Mouse (Mus musculus) liver, postnatal 0 days (tissue): Measurements from ENCODE around the gene Atxn1. TPM values are rescaled to one million over a fixed set of nuclear protein-coding genes. Genes with fewer than 3 reads are reported as not detected.
A peak's percentile ranks its signal among the peaks of the same experiment; 100 is the strongest.

ENCODE experiments used
- ATAC-seq: fragments of 200-750 bp; cut with Nextera tagmentation; 2 replicates; pipeline ENCODE4 v1.8.0; 2017; ENCODE audit warnings: mild to moderate bottlenecking, moderate library complexity
- DNase-seq: peaks from one replicate; pipeline ENCODE4 v3.0.0-alpha.2; 2016
- H3K27ac ChIP-seq: fragments of 300-500 bp; sonication (generic); 2 replicates; pipeline ENCODE4 v1.5.1; 2014; ENCODE audit warnings: antibody characterized with exemption, moderate library complexity, mild to moderate bottlenecking, low read depth
- H3K27me3 ChIP-seq: fragments of 300-500 bp; sonication (generic); 2 replicates; pipeline ENCODE4 v1.6.1; 2014; ENCODE audit warnings: low read length, control low read depth, mixed read lengths; ENCODE audit not compliant: insufficient read depth
- H3K36me3 ChIP-seq: fragments of 300-500 bp; sonication (generic); replicated peaks from 2 replicates; pipeline ENCODE4 v1.6.1; 2014; ENCODE audit warnings: mild to moderate bottlenecking, control low read depth, low read length, moderate library complexity, mixed read lengths; ENCODE audit not compliant: insufficient read depth
- H3K4me1 ChIP-seq: fragments of 300-500 bp; sonication (generic); 2 replicates; pipeline ENCODE4 v1.6.1; 2014; ENCODE audit warnings: antibody characterized with exemption, mild to moderate bottlenecking, control low read depth; ENCODE audit not compliant: insufficient read depth
- H3K4me2 ChIP-seq: fragments of 300-500 bp; sonication (generic); 2 replicates; pipeline ENCODE4 v1.6.1; 2014; ENCODE audit warnings: low read depth, mild to moderate bottlenecking, low read length, moderate library complexity, mixed read lengths
- H3K4me3 ChIP-seq: fragments of 300-500 bp; sonication (generic); 2 replicates; pipeline ENCODE4 v1.5.1; 2014; ENCODE audit warnings: low read depth, low read length
- H3K9ac ChIP-seq: fragments of 300-500 bp; sonication (generic); replicated peaks from 2 replicates; pipeline ENCODE4 v1.6.1; 2014; ENCODE audit warnings: mild to moderate bottlenecking, moderate library complexity
- H3K9me3 ChIP-seq: fragments of 300-500 bp; sonication (generic); 2 replicates; pipeline ENCODE4 v1.6.1; 2016; ENCODE audit warnings: mild to moderate bottlenecking, control low read depth, low read length, mixed read lengths
- CTCF ChIP-seq: sonication (generic); IDR thresholded peaks from 2 replicates; pipeline ENCODE4 v1.5.1; 2016; ENCODE audit warnings: antibody characterized with exemption, low read depth
- EP300 ChIP-seq: IDR thresholded peaks from 2 replicates; pipeline ENCODE4 v1.6.1; 2016; ENCODE audit warnings: antibody characterized with exemption, low read depth, mild to moderate bottlenecking
- WGBS: fragments of 180-500 bp; shearing (Covaris S2); extraction: QIAGEN DNeasy Blood & Tissue Kit; methylation state at CpG from one replicate; pipeline ENCODE4 v1.1.7; 2014; ENCODE audit not compliant: insufficient replicate concordance; 5-methylcytosine and 5-hydroxymethylcytosine counted together
- polyA plus RNA-seq: library from polyadenylated mRNA; unstranded; fragments of >200 nt; fragmentation: Nextera tagmentation; extraction: Ambion mirVana; gene quantifications from 2 replicates; pipeline ENCODE4 v1.2.1, GENCODE M21; 2015

Atxn1 gene
- polyA plus RNA-seq, 1 experiment from 2014 or later, result 4.4 TPM

DNA sequence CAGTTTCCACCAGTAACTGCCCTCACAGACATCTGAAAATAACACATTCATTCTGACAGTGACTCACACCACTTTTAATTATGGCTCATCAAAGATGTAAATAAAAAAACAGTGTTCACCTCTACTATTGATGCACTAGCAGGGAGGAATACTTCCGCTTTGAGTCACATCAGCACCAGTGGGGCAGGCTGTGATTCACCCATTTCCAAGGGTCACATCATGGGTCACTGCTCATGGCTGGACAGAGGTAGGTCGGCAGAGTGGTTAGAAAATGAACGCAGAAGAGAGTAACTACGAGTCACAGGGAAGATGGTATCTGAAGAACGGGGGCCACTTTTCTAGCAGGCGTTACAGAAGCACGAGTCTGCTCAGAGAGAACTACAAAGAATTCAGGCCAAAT lies 124.9 kb downstream of the Atxn1 start:
- H3K27ac ChIP-seq, result no peak overlapping the region
- no peak overlapping the region for H3K4me2 ChIP-seq
- 44% methylated on average over 7 of the region's 7 CpGs for WGBS
- H3K9me3 ChIP-seq, result no peaks in the 10 kb centered on the region
- ATAC-seq (no peak), DNase-seq (no peak)
- TF ChIP-seq CTCF (no peak), EP300 (no peak)
- H3K4me3 ChIP-seq, result no peak overlapping the region
- H3K27me3 ChIP-seq, result no peaks in the 10 kb centered on the region
- no peaks in the 10 kb centered on the region for H3K4me1 ChIP-seq
- H3K36me3 ChIP-seq, result peaks cover 4% of the 10 kb centered on the region; the same call in 1 of the 2 replicates
- H3K9ac ChIP-seq, result no peak overlapping the region

DNA sequence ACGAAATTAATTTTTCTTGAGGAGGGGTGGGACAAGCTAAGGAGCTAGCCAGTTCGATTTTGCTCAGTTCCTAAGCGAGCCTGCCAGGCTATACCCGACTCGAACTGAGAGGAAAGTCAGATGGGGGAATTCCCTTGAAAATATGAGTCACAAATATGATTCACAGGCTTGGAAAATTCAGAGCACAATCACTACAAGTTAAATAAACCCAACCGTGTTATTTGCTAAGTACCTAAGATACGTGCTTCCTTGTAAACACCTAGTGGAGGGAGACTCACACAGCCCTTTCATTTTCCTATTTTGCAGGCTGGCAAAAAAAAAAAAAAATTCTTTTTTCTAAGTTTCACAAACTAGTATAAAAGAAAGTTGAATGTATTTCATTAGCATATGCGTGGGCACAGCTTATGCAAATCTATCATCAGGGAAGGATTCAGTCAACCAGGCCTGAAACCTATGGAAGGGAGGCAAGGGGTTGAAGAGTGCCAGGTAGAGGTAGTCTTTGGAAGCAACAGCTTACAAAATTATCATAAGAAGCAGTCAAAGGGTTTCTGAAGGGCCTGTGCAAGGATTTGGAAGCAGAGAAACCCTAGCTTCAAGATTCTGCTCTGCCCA lies 127.1 kb downstream of the Atxn1 start:
- no peak for ATAC-seq

DNA sequence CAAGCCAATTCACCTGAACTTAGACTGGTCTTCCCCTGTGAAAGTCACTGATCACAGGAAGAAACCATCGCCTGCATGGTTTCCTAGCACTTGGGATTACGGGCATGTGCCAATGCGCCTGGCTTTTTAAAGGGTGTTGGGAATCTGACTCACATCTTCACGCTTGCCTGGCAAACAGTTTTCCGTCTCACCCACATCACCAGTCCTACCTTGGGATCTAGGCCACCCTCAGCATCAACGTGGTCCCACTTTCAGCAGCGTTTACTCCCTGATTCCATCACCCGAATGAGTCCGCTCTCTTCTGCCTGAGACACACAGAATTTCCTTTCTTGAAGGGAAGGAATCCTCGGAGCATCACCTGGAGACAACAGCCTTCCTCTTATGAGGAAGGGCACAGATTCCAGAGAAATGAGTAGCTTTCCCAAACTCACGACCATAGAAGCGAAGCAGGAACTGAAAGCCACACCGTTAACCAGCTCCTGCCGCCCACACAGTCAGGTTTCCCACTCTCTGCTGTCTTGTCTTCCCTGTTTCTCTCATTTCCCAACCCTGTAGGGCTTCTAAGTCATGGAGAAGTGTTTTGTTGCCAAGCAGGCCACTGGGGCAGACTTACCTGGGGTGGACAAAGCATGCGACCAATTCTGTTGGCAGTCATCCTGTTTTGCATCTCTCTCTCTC lies 128.3 kb downstream of the Atxn1 start:
- TF ChIP-seq EP300, result no peak
- TF ChIP-seq CTCF, result no peak
- no peaks in the 10 kb centered on the region for H3K9me3 ChIP-seq
- H3K4me1 ChIP-seq, result no peaks in the 10 kb centered on the region
- no peak overlapping the region for H3K9ac ChIP-seq
- WGBS, result 88% methylated on average over 15 of the region's 15 CpGs
- ATAC-seq (no peak), DNase-seq (no peak)
- no peak overlapping the region for H3K27ac ChIP-seq
- H3K4me3 ChIP-seq, result no peak overlapping the region
- H3K27me3 ChIP-seq, result no peaks in the 10 kb centered on the region
- no peak overlapping the region for H3K4me2 ChIP-seq
- H3K36me3 ChIP-seq, result peaks cover 8% of the 10 kb centered on the region; the same call in 1 of the 2 replicates

More for the DNA sequence above, 127.1 kb downstream of the Atxn1 start:
- WGBS, result 84% methylated on average over 8 of the region's 8 CpGs
- no peaks in the 10 kb centered on the region for H3K9me3 ChIP-seq
- peaks cover 8% of the 10 kb centered on the region; the same call in 1 of the 2 replicates for H3K36me3 ChIP-seq
- no peak overlapping the region for H3K4me2 ChIP-seq
- TF ChIP-seq EP300 (no peak), CTCF (no peak)
- no peak overlapping the region for H3K4me3 ChIP-seq
- no peak overlapping the region for H3K9ac ChIP-seq
- H3K27ac ChIP-seq, result no peak overlapping the region
- no peak for DNase-seq
- H3K27me3 ChIP-seq, result no peaks in the 10 kb centered on the region
- no peaks in the 10 kb centered on the region for H3K4me1 ChIP-seq

DNA sequence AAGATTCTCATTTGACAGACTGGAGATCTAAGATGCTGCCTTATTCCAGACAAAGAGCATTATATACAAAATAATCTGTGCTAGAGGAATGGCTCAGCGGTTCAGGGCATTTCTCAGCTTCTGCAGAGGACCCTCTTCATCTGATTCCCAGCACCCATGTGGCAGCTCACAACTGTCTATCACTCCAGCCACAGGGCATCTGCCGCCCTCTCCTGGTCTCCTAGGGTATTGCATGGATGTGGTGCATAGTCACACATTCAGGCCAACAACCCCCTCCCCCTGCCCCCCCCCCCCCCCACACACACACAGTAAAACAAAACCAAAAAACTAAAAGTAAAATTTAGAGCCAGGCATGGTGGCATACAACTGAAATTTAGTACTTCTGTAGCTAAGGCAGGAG lies 130.5 kb downstream of the Atxn1 start:
- 86% methylated on average over 2 of the region's 2 CpGs for WGBS

DNA sequence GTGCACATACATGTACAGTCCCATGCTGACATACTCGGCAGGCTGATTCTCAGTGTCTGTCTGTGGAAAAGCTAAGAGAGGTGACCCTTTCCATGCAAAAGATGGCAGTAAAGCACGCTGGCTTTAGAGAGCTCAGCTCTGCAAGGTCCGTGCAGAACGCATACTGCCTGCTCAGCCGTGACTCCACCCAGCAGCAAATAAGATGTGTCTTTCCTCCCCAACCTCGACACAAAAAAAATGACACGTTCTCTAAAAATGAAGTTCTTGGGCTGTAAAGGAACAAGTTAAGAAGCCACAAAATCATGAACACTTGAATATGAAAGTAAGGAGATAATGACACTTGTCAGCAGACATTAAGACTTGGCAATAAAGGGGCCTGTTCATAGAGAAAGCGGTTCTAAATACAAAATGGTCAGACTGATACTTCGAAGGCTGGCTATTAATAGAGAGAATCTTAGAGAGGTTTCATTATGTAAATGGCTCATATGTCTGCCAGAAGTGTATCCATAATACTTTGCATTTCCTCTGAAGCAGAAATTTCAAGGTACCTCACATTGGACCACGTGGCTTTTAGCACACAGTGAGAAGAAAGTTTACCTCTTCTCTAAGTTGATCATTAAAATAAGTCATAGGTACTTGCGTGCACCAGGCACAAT lies 132.0 kb downstream of the Atxn1 start:
- no peak for ATAC-seq
- H3K9me3 ChIP-seq, result no peaks in the 10 kb centered on the region
- no peaks in the 10 kb centered on the region for H3K27me3 ChIP-seq
- 71% methylated on average over 11 of the region's 11 CpGs for WGBS
- H3K4me1 ChIP-seq, result 0 out of 2 replicates have a peak, but pooled peaks cover 6% of the 10 kb centered on the region
- no peak overlapping the region for H3K27ac ChIP-seq
- no peak for DNase-seq
- no peak for TF ChIP-seq EP300
- TF ChIP-seq CTCF, result no peak
- no peak overlapping the region for H3K9ac ChIP-seq
- H3K4me2 ChIP-seq, result no peak overlapping the region
- peaks cover 8% of the 10 kb centered on the region; the same call in 1 of the 2 replicates for H3K36me3 ChIP-seq
- no peak overlapping the region for H3K4me3 ChIP-seq

More for the DNA sequence above, 130.5 kb downstream of the Atxn1 start:
- no peak overlapping the region for H3K9ac ChIP-seq
- DNase-seq (peak; percentile 31), ATAC-seq (no peak)
- H3K4me2 ChIP-seq, result no peak overlapping the region
- H3K36me3 ChIP-seq, result peaks cover 8% of the 10 kb centered on the region; the same call in 1 of the 2 replicates
- H3K4me3 ChIP-seq, result no peak overlapping the region
- no peak overlapping the region for H3K27ac ChIP-seq
- no peaks in the 10 kb centered on the region for H3K9me3 ChIP-seq
- TF ChIP-seq CTCF, result peak; percentile 54
- TF ChIP-seq EP300, result no peak
- no peaks in the 10 kb centered on the region for H3K27me3 ChIP-seq
- H3K4me1 ChIP-seq, result 0 out of 2 replicates have a peak, but pooled peaks cover under 1% of the 10 kb centered on the region

DNA sequence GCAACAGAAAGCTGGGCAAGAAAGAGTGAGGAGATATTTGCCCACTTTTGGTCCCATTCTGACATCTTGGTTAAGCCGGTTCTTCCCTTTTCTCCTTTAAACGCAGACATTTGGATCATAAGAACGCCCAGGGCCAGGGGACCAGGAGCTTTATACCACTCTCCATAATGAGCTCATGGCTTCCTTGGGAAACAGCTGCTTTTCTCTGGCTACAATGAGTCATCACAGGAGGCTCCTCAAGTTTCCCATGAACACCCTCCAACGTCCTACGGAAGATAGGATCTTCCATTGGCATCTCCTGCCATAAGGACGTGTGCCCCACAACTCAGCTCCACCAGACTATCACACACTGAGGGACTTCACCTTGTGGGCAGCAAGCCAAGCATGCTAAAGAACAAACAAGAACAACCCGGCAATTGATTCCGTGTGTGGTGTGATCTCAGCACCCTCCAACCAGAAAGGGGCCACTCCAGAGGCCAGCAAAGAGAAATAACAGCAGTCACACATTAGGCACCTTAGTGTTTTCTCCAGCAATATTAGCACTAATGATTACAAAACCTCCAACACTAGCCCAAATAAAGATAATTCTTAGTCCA lies 135.4 kb downstream of the Atxn1 start:
- H3K27me3 ChIP-seq, result no peaks in the 10 kb centered on the region
- no peak for DNase-seq
- H3K4me3 ChIP-seq, result no peak overlapping the region
- ATAC-seq, result peak; percentile 35; the same call in 1 of the 2 replicates
- TF ChIP-seq CTCF (no peak), EP300 (no peak)
- H3K27ac ChIP-seq, result 0 out of 2 replicates have a peak overlapping the region, but pooled peaks have one; percentile 34
- WGBS, result 66% methylated on average over 8 of the region's 8 CpGs
- peaks cover 6% of the 10 kb centered on the region; the same call in 1 of the 2 replicates for H3K4me1 ChIP-seq
- H3K9ac ChIP-seq, result no peak overlapping the region
- no peak overlapping the region for H3K4me2 ChIP-seq
- no peaks in the 10 kb centered on the region for H3K36me3 ChIP-seq
- H3K9me3 ChIP-seq, result no peaks in the 10 kb centered on the region
